Mouse (Mus musculus): Measurements from ENCODE around the gene D630023F18Rik.
A peak's percentile ranks its signal among the peaks of the same experiment; 100 is the strongest.

The D630023F18Rik gene

DNA sequence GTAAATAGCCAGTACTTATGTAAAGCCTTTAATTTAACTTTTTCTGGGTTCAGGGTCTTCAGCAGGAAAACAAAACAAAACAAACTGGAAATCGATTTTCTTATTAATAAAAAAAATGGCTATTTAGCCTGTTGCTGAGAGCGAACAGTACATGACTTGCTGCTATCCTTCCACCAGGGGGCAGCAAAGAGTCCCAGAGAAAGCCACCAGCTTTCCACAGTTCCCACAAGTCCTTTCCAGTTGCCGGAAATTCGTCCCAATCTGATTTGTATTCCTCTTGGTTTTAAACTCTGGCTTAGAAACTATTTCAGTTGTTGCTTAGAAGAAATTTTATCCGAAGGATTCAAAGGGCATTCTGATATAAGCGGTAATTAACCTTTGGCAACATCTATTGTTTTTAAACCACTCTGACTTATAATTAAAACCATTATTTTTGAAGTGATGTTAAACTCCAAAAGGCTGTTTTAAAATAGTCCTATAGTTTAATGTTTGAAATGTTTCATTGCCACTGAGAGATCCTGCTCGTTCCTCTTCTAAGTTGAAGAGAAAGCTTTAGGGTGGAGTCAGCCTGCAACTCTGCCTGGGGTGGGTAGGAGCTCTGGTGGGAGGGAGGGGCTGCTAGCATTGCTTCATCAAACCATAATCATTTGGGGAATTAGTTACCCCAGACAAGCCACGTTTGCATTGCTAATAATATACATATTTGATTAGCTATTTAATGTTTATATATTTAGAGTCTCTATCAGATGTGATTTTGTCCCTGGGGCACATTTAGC, 10.8 kb downstream of the D630023F18Rik start:
- DNase-seq (ENCODE audit: low spot score in 2 of 2): peak; percentile 63 to 84

GRCm38 (mm10) chr1:65109756-65110435, 13.1 kb downstream of the D630023F18Rik start:
- no peak for DNase-seq (ENCODE audit: low spot score in 2 of 2)

GRCm38 (mm10) chr1:65109196-65109595, 13.8 kb downstream of the D630023F18Rik start:
- DNase-seq (ENCODE audit: low spot score in 2 of 2): no peak

DNA sequence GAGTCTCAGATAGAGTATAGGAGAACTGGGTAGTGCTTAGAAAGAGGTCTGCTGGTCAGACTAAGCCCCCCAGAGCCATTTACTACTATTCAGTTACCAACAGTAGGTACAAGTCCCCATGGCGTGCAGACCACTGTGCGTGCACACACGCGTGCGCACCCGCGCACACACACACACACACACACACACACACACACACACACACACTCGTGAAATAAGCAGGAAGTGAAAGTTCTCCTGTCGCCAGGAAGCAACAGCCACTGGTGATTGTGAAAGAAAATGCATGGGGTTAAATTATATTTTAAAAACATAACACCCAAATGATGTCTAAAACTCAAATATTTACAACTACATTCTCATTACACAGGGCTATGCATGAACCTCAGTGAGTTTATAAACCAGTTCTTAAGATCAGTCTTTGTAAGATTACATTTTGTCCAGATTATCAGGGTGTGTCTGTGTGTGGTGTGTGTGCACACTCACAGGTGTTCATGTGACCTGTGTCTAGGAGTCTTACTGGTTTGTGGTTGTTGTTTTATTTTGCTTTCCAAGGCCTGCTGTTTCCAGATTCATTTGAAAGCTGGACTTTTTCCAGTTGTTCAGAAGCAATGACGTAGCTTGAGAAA, 15.2 kb downstream of the D630023F18Rik start:
- DNase-seq (ENCODE audit: low spot score in 2 of 2): no peak

- no peak for DNase-seq (ENCODE audit: low spot score in 2 of 2)
Observed at GRCm38 (mm10) chr1:65103273-65103672, 19.7 kb downstream of the D630023F18Rik start, which contains the start of gene Cryga. Gene Cryga (minus strand): TSS chr1:65103373.

GRCm38 (mm10) chr1:65096953-65097352, 26.1 kb downstream of the D630023F18Rik start:
- DNase-seq (ENCODE audit: low spot score in 2 of 2): no peak

DNA sequence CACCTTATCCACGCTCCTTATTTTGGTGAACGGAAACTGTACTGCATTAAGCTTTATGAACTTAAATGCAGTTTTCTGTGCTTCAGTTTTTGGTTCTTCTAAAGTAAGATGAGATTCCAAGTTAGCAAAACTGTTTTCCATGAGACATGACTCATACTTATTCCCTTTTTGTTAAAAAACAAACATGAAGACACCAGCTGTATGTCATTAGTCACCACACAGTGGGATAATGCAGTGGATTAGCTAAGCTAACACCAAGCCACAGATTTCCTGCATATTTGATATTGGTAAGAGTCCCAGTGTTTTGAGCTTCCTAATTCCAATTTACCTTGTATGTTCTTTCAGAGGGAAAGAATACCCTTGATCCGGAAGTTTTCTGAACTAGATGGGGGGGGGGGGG, 31.4 kb downstream of the D630023F18Rik start:
- no peak for DNase-seq (ENCODE audit: low spot score in 2 of 2)

GRCm38 (mm10) chr1:65090370-65090769, 32.6 kb downstream of the D630023F18Rik start:
- no peak for DNase-seq (ENCODE audit: low spot score in 2 of 2)

- DNase-seq (ENCODE audit: low spot score in 2 of 2): no peak
Observed at GRCm38 (mm10) chr1:65088567-65089356, 34.3 kb downstream of the D630023F18Rik start.

GRCm38 (mm10) chr1:65082188-65082587, 40.8 kb downstream of the D630023F18Rik start, which contains the start of gene Crygb:
Gene Crygb (minus strand): TSS chr1:65082288.
- DNase-seq (ENCODE audit: low spot score in 2 of 2): no peak

DNA sequence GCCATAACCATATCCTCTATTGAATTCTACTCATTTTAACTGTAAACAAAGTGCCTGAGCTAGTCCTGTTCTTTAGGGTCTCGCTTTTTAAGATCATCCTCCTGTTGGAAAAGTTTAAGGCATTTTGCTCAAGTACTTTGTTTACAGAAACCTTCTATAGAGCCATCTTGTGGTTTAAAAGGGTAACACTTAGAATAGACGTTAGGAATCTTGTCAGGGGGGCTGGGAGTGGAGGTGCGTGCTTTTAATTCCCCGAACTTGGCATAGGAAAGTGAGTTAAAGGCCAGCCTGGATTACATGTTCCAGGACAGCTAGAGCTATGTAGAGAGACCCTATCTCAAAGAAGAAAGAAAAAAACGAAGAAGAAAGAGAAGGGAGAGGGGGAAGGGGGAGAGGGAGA, 47.4 kb downstream of the D630023F18Rik start:
- DNase-seq (ENCODE audit: low spot score in 2 of 2): no peak

DNA sequence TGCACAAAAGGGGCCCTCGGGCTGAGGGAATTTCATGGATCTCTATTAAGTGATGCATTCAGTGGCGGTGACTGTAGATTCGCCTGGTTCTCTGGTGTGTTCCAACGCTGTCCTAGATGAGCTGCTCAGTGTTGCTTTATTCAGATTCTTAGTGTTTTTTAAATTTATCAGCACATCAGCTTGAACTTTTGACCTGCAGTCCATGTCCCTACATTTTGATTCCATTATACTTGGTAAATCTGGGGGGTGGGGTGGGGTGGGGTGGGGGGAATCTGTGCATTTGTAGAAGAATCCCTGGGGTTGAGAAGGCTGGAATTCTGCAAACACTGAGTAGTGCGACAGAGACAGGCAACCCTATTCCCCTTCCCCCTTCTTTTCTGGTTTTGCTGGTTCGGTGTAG, 49.4 kb downstream of the D630023F18Rik start, which contains the start of gene Crygc:
Gene Crygc, minus strand, starts transcription at position 101 of the 400 bp plus-strand sequence.
- no peak for DNase-seq (ENCODE audit: low spot score in 2 of 2)

GRCm38 (mm10) chr1:65067842-65068241, 55.2 kb downstream of the D630023F18Rik start:
- DNase-seq (ENCODE audit: low spot score in 2 of 2): no peak

- no peak for DNase-seq (ENCODE audit: low spot score in 2 of 2)
Observed at GRCm38 (mm10) chr1:65064201-65064600, 58.8 kb downstream of the D630023F18Rik start.

- DNase-seq (ENCODE audit: low spot score in 2 of 2): no peak
Observed at GRCm38 (mm10) chr1:65063352-65063751, 59.7 kb downstream of the D630023F18Rik start, which contains the start of gene Crygd. Gene Crygd (minus strand): TSS chr1:65063452.
